Mouse (Mus musculus) embryo, embryonic 9.5 days (tissue): Measurements from ENCODE around the gene Eps8l1.
A peak's percentile ranks its signal among the peaks of the same experiment; 100 is the strongest.

Experiments
- DNase-seq: peaks from one replicate; pipeline ENCODE4 v3.0.0-alpha.2; 2017; ENCODE audit errors: extremely low spot score

Eps8l1 gene

DNA sequence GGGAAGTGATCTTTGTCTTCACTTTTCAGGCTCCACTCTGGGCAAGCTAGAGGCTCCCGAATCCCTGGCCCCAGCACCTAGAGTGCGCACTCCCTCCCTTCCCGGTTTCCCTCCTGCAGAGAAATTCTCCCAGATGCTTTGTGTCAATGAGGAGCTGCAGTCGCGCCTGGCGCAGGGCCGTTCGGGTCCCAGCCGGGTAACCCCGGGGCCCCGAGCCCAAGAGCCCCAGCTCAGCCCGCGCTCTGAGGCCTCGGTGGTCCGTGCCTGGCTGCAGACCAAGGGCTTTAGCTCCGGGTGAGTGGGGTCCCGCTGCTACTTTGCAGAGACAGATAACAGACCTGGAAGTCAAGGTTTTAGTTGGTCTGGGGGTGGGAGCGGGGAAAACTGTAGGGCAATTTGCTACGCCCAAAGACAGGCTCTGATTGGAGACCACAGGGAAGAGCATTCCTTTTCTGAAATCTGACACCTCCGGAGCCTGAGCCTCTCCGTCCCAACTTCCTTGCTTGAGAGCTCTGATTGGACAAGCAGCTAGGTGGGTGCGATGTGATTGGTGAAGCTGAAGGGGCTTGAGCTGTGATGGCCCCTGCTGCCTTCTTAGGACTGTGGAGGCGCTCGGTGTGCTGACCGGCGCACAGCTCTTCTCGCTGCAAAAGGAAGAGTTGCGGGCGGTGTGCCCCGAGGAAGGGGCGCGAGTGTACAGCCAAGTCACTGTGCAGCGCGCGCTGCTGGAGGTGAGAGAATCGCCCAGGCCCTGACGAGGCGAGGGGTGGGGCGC, 17.7 kb downstream of the Eps8l1 start:
- peak; percentile 88 for DNase-seq

GRCm38 (mm10) chr7:4478796-4479291, 18.4 kb downstream of the Eps8l1 start:
- DNase-seq, result no peak

DNA sequence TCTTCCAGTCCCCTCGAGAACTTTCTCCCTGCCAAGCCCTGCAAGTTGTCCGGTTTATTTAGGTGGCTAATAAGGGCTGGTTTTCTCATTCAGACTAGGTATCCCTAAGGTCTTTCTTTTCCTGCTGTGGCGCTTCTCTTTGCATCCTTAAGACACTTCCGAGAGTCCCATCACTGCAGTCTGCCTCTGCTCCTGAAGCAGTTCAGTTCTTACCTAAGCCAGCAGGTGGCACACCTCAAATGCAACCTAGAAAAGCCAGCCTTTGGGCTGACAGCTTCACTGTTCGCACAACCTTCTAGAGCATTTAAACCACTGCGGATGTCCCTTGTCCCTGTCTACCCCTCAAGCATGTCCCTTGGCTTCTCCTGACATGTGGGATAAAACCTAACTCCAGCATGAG, 19.2 kb downstream of the Eps8l1 start:
- peak; percentile 42 for DNase-seq

GRCm38 (mm10) chr7:4482281-4482680, 21.8 kb downstream of the Eps8l1 start:
- DNase-seq, result no peak

DNA sequence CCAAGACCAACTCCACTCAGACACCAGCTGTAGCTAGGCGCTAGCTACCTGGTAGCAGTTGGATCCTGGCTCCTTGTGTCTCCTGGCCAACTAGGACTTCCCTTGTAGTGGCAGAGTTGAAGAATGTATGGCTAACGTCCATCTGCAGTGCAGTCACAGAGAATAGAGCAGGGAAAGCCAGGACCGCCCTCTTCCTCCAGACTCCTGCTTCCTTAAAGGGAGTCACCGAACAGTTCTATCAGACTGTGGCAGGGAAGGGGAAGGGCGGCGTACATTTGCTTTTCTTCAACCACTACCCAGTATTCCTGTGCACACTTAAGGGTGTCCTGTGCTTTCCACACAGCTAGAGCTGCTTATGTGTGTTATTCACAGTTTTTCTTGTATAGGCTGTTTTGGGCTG, 30.8 kb downstream of the Eps8l1 start:
- no peak for DNase-seq

GRCm38 (mm10) chr7:4492284-4493224, 32.1 kb downstream of the Eps8l1 start:
- no peak for DNase-seq

DNA sequence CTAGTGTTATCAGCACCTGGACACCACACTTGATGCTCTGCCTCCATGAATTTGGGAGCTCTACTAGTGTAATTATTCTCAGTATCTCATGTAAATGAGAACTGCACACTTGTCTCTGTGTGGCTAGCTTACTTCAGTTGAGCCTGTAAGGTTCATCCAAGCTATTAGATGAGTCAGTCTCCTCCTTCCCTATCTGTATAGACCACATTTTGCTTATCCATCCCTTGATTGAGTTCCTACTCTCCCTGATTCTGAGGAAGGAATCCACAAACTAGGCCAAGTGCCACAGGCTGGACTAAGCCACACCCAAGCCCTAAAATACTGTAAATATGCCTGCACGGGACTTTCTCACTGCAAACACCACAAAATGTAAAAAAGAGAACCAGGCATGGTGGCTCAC, 33.5 kb downstream of the Eps8l1 start:
- DNase-seq, result no peak

- DNase-seq, result no peak
Measured at GRCm38 (mm10) chr7:4496468-4496867, 36.0 kb downstream of the Eps8l1 start.

- no peak for DNase-seq
Measured at GRCm38 (mm10) chr7:4497271-4497903, 36.9 kb downstream of the Eps8l1 start.

- DNase-seq, result no peak
Measured at GRCm38 (mm10) chr7:4498251-4498650, 37.8 kb downstream of the Eps8l1 start.

DNA sequence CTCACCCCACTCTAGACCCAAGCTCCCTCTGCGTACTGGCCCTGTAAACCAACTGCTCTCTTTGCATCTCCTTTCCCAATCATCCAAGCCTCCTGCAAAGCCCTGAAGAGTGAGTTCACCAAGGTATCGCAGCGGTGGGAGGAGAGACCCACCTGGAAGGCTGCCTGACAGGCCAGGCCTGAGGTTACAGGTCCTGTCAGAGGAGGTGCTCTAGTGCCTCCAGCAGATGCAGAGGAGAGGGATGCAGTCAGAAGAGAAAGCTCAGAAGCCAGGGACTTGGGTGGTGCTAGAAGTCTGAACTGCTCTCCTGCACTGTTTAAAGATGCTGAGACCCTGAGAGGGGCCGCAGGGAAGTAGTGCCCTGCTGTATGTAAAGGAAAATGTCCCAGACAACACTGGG, 38.6 kb downstream of the Eps8l1 start:
- DNase-seq, result no peak

DNA sequence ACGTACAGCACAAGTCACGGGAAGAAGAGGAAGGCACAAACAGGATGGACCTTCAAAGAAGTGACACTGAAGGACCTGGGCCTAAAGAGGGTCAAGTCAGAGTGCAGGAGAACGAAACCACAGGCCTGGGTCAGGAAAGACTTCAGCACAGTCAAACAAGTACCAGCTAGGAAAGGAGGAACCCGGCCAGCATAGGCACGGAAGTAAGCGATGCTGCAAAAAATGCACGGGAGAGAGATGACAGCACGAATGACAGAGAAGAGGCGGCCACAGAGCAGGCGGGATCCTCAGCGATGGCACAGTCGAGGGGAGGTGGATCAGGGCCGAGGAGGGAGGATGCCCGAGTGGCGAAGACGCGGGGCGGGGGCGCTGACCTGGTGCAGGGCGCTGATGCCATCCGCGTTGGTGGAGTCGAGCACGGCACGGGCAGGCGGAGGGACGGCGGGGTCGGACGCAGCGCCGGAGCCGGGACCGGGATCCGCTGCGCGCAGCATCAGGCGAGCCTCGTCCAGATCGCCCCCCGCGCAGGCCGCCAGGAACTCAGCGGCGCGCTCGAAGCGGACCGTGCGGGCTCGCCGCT, 40.5 kb downstream of the Eps8l1 start:
- DNase-seq, result no peak

DNA sequence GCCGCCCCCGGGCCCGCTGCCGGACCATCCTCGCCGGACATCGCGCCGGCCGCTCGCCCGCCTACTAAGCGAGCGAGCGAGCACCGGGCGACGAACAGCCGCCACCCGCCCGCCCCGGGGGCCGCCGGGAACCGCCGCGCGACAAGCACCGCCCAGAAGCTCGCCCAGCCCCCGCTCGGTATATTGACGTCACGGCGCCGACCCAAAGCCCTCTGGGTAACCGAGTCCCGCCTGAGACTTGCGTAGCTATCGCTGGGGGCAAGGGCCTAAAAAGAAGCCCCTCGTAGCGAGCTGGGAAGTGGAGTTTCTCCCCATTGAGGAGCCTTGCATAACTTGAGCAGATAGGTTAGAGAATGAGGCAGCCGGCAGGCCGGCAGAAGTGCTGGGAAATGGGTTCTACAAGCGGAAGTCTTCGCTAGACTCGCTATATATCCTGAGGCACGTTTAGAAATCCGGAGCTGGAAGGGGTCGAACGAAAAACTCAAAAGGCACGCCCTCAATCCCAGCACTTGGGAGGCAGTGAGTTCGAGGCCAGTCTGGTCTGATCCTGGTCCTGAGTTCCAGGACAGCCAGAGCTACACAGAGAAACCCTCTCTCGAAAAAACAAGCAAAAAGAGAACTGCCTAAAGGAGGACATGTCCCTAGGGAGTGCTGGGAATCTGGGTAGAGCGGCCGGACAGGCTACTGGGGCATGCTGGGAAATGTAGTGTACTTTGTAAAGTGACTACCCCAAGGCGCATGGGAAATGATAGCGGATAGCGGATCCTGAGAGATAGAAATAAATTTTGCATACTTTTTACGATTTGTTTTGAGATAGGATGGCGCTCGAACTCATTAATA, 41.3 kb downstream of the Eps8l1 start, which contains the start of gene Ppp1r12c:
Ppp1r12c (minus strand) TSS at position 123 of the 840 bp plus-strand sequence.
- DNase-seq, result peak; percentile 93

GRCm38 (mm10) chr7:4502421-4503090, 42.1 kb downstream of the Eps8l1 start:
- peak; percentile 53 for DNase-seq

- no peak for DNase-seq
Measured at GRCm38 (mm10) chr7:4503100-4503499, 42.6 kb downstream of the Eps8l1 start.

- DNase-seq, result no peak
Measured at GRCm38 (mm10) chr7:4503858-4504257, 43.4 kb downstream of the Eps8l1 start.

GRCm38 (mm10) chr7:4504646-4505435, 44.4 kb downstream of the Eps8l1 start:
- no peak for DNase-seq

GRCm38 (mm10) chr7:4507220-4507619, 46.7 kb downstream of the Eps8l1 start:
- DNase-seq, result no peak

GRCm38 (mm10) chr7:4508062-4508738, 47.7 kb downstream of the Eps8l1 start:
- no peak for DNase-seq
